Mouse (Mus musculus) c-Kit-positive CD71-positive TER-119-positive erythroid progenitor cells, embryonic 14.5 days (primary cell): ENCODE data around the gene Fis1.
"Not testable (repeated sequence)": the region's sequence is repeated elsewhere in the genome, so short reads cannot be mapped to it uniquely, and the experiment has no call there.

Source experiments
- DNase-seq: peaks from one replicate; pipeline ENCODE4 v3.0.0-alpha.2; 2013; ENCODE audit warnings: low spot score

Gene Fis1

DNA sequence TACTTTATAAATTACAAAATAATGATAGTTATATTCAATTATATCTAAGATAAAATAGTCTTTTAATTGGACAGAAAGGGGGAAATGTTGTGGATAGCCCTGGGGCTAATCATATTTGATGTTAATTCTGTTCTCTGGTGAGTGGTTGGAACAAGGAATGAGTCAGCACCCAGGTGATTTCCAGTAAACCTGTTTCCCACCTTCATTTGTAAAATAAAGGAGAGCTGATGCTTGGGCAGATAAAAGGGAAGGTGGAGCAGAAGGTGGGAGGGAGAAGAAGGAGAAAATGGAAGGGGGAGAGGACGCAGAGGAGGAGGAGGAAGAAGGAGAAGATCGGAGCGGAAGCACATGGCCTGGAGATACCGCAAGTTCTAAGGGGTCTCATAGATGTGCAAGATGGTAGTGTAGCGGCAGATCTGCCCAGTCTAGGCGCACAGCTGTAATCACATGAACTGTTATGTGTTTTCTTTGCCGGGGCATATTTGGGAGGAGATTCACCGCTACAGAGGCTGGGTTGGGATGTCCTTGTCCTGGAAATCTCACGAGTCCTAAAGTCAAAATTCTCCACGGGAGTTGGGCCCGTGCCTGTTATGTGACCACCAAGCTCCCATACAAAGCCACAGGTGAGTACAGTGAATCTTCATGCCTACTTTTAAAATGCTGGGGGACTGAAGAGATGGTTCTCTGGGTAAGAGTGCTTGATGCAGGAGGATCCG is 12.1 kb upstream of the Fis1 start:
- no peak for DNase-seq

- DNase-seq, result no peak
Observed at GRCm38 (mm10) chr5:136942781-136943180, 10.3 kb upstream of the Fis1 start.

GRCm38 (mm10) chr5:136943382-136943781 is 9.7 kb upstream of the Fis1 start:
- no peak for DNase-seq

- DNase-seq, result no peak
Observed at GRCm38 (mm10) chr5:136945084-136945483, 8.0 kb upstream of the Fis1 start.

DNA sequence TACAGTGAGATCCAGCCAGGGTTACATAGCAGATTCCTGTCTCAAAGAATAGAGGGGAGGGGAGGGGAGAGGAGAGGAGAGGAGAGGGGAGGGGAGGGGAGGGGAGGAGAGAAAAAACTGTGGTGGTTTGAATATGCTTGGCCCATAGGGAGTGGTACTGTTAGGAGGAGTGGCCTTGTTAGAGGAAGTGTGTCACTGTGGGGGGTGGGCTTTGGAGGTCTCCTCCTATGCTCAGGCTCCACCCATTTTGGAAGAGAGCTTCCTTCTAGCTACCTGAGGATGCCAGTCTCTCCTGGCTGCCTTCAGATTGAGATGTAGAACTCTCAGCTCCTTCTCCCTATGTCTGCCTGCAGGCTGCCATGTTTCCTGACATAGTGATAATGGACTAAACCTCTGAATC is 5.2 kb upstream of the Fis1 start:
- no peak for DNase-seq

DNA sequence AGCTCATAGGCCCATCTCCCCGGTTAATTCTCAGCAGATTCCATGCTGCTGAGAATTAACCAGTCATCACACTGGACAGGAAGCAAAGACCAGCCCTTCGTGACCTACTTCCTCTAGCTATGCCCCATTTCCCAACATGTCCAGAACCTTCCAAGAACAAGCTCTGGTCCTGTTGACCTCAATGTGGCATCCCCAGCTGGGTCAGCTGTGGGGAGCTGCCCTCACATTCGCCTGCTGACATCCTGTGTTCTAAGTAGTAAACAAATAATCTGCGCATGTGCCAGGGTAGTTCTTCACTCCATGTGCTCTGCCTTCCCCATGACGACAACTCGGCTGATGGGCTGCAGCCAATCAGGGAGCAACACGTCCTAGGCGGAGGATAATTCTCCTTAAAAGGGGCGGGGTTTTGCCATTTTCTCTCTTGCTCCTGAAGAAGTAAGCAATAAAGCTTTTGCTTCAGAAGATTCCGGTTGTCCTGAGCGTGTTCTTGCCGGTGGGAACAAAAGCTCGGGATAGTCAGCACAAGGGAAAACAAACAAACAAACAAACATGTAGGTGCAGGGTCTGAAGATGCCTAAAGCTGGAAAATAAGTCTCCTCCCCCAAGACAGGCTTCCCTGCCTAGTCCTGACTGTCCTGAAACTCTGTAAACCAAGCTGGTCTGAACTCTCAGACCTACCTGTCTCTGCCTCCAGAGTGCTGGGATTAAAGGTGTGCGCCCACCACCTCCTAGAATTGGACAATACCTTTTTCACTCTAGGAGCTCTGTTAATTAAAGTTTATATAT is 3.3 kb upstream of the Fis1 start:
- not testable (repeated sequence) for DNase-seq

- DNase-seq, result no peak
Observed at GRCm38 (mm10) chr5:136950521-136950920, 2.6 kb upstream of the Fis1 start.

DNA sequence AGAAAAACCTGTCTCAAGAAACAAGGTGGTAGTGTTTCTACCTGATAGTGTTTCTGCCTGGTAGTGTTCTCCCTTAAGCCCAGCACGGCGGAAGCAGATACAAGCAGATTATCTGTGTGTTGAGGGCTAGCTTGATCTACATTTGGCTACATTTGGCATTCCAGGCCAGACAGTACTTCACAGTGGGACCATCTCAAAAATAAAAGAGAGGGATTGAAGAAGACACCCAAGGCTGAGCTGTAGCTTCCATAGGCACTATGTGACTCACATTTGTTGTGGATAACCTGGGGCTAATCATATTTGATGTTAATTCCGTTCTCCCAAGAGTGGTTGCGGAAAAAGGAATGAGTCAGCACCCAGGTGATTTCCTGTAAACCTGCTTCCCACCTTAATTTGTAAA is 922 bp upstream of the Fis1 start:
- DNase-seq, result no peak

- DNase-seq, result no peak
Observed at GRCm38 (mm10) chr5:136953440-136953951, 421 bp downstream of the Fis1 start.

DNA sequence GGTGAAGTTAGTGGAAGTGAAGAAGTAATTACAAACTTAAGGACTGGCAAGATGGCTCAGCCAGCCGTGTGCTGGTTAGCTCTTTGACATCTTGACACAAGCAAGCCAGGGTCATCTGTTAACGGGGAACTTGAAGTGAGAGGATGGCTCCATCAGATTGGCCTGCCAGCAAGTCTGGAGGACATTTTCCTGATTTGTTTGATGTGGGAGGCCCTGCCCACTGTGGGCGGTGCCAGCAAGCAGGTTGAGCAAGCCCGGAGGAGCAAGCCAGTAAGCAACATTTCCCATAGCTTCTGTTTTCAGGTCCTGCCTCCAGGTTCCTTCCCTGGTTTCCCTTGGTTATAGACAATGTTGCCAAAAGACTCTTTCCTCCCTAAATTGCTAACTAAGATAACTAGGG is 2.5 kb downstream of the Fis1 start:
- no peak for DNase-seq

DNA sequence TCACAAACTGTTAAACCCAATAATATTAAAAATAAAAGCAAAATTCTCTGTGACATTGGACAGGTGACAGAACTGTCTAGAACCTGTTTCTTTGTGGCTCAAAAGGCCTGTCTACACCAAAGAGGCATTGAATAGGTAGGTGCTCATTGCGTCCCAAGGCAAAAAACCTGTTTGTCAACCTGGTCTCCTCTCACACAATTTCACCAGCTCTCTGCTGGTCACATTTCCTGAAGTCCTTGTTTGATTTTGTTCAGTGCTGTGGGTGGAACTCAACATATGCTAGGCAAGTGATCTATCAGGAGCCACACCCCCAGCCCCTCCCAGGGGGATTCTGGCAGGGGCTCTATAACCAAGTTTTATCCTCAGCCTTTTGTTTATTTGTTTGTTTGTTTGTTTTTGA is 4.2 kb downstream of the Fis1 start:
- DNase-seq, result no peak

DNA sequence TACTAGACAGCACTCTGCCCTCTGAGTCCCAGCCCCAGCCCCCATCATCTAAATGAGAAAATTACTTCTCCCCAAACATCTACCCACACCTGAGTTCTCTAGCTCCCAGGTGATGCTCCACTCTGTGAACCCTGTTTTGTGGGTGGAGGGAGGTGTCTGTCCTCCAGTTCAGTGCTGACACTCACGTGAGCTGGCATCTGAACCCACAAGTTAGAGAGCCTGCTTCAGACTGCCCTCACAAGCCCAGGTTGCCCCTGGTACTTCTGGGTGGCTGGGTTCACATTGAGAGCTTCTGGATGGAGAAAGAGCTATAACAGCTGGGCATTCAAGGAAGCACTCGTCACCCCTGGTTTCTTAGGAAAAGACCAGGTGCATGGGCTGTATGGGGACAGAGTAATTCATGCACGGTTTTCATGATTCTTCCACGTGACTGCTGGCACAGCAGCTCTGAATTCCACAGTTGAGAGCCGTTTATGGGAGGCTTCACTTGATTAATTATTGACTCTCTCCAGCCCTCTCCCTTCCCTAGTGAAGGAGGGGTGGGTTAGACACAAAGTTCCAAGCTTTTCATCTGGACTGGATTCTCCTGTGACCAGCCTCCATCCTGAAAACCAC is 6.0 kb downstream of the Fis1 start:
- no peak for DNase-seq

DNA sequence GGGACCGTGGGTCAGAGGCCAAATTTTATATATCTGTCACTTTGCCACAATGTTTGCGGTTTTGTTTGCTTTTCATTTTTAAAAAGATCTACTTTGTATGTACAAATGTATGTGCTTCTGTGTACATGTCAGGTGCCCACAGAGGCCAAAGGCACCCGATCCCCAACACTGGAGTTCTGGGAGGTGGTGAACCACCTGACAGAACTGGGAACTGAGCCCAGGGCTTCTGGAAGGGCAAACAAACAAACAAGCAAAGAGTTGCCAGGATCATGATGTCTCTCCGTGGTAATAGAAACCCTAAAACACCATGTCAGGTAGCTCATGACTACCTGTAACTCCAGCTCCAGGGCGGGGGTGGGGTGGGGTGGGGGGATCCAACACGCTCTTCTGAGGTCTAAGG is 7.0 kb downstream of the Fis1 start:
- DNase-seq, result no peak

DNA sequence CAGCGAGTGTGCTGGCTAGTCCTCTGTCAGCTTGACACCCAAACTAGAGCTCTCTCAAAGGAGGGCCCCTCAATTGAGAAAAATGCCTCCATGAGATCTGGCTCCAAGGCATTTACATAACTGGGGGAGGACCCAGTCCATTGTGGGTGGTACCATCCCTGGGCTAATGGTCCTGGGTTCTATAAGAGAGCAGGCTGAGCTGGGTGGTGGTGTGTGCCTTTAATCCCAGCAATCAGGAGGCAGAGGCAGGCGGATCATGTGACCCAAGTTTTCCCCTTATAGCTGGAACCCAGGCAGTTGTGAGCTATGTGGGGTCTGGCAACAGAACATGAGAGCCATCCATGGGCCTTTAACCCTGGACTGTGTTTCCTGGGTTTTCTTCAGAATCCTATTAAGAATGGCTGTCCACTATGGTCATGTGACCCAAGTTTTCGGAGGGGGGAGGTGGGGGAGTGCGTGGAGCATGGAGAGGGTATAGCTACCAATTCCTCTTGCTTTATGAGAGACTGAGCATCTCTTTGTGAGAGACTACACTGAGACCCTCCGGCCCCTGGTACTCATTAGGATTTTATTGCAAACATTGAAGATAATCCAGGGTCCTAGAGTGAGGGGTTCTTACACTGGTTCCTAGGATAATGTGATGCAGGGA is 8.4 kb downstream of the Fis1 start:
- no peak for DNase-seq

GRCm38 (mm10) chr5:136961983-136962461 is 8.9 kb downstream of the Fis1 start:
- DNase-seq, result peak; percentile 86

GRCm38 (mm10) chr5:136962501-136962900 is 9.4 kb downstream of the Fis1 start:
- DNase-seq, result peak; percentile 79

DNA sequence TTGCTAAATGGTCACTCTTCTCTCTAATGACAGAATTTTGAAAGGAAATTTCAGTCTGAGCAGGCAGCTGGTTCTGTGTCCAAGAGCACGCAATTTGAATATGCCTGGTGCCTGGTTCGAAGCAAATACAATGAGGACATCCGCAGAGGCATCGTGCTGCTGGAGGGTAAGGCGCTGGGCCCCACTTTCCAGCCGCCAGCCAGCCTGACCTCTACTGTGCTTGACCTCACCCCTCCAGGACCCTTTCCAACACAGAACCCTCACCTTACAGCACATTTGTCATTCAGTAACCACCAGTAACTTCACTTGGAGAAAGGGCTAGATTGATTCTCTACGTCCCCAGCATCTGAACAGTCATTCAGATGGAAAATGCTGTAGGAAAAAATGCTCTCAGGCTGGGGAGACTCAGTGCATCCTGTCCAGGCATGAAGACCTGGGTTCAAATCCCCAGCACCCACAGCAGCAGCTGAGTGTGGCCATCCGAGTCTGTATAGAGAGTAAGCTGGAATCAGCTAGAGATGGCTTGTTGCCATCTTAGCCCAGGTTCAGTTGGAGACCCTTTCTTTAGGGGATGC is 10.0 kb downstream of the Fis1 start:
- DNase-seq, result no peak

- peak; percentile 72 for DNase-seq
Observed at GRCm38 (mm10) chr5:136965210-136965609, 12.1 kb downstream of the Fis1 start.

- DNase-seq, result no peak
Observed at GRCm38 (mm10) chr5:136965686-136966085, 12.6 kb downstream of the Fis1 start.

DNA sequence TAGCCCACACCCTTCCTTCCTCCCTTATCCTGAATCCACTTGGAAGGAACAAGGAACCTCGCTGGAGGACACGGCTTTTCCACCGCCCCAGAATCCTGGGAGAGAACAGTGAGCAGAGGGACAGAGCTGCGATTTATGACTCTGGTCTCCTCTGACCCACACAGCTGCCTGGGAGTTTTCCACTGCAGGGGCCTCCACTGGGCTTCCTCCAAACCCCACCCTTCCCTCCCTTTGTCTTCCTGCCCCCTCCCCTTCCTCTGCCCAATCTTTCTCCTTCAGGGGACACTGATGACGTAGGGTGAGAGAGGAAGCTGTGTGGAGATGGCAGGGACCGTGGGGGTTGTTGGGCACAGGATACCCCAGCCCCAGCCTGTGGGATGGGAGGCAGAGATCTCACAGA is 13.3 kb downstream of the Fis1 start, which contains the start of gene Cldn15:
TSS of gene Cldn15 (plus strand) at position 286 of the 400 bp plus-strand sequence.
- DNase-seq, result no peak

GRCm38 (mm10) chr5:136966861-136967455 is 13.9 kb downstream of the Fis1 start:
- DNase-seq, result no peak
